Mouse (Mus musculus): ENCODE data around the gene Arih1. TPM values are rescaled to one million over a fixed set of nuclear protein-coding genes. Genes with fewer than 3 reads are reported as not detected.

The Arih1 gene
- polyA plus RNA-seq, 1 experiment from 2014 or later, result 14.1 TPM

DNA sequence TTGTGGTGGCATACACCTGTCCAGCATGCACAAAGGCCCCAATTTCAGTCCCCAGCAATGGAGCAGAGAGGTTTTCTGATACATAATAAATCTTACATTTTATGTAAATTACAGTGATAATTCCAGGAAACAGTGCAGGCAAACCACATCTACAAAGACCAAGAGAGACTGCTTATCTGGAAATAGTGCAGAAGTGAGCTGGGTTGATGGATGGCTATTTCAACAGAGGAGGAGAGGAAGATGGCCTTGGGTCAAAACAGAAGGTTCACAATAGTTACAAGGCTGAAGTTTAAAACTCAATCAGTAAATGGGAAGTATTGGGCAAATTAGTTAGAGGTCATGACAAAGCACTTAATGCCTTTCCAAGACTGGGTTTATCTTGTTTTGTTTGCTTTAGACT lies 913 bp upstream of the Arih1 start:
- peaks cover 33% of the 10 kb centered on the region for H3K4me1 ChIP-seq
- H3K36me3 ChIP-seq, result peaks cover 4% of the 10 kb centered on the region
- H3K9me3 ChIP-seq (replicated peaks), result no peaks in the 10 kb centered on the region
- peak overlapping the region; percentile 100 for H3K4me3 ChIP-seq
- H3K27ac ChIP-seq (replicated peaks), result peak overlapping the region; percentile 99
- H3K27me3 ChIP-seq (ENCODE audit: low read depth, poor library complexity, severe bottlenecking), result no peaks in the 10 kb centered on the region
- DNase-seq (ENCODE audit: low spot score), result no peak

- Histone ChIP-seq H3K9me3 (replicated peaks) (no peaks in the 10 kb centered on the region), H3K4me1 (peaks cover 33% of the 10 kb centered on the region), H3K4me3 (peak overlapping the region; percentile 100), H3K36me3 (peaks cover 5% of the 10 kb centered on the region), H3K27ac (replicated peaks) (peak overlapping the region; percentile 99), H3K27me3 (ENCODE audit: low read depth, poor library complexity, severe bottlenecking) (no peaks in the 10 kb centered on the region)
- WGBS, result under 1% methylated on average over 70 of the region's 71 CpGs
- DNase-seq (ENCODE audit: low spot score), result no peak
These were observed 321 bp downstream of the Arih1 start for GRCm38 (mm10) chr9:59486076-59486518.

DNA sequence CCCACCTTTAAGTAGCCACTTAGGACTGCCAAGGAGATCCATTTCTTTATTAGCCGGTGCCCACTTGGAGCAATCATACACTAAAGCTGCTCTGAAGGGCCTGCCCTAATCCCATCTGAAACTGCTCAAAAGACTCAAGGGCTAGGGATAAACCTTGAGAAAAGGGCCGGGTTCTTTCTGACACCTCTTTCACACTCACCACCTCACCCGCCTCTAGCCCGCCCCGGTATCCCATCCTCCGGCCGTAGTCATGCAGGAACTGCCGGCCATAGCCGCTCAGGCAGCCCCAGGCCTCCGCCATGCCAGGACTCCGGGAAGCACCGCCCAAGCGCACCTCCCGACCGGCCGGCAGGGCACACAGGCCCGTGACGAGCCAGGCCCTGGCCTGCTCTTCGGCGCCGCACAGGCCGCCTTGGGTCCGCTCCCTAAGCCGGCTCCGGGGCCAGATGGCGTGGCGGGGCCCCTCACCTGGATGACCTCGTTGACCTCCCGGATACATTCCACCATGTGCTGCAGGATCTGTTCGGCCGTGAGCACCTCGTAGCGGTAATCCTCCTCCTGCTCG lies 825 bp downstream of the Arih1 start:
- H3K27ac ChIP-seq (replicated peaks), result peak overlapping the region; percentile 99
- no peaks in the 10 kb centered on the region for H3K9me3 ChIP-seq (replicated peaks)
- peaks cover 5% of the 10 kb centered on the region for H3K36me3 ChIP-seq
- DNase-seq (ENCODE audit: low spot score), result peak; percentile 68
- peak overlapping the region; percentile 100 for H3K4me3 ChIP-seq
- H3K4me1 ChIP-seq, result peaks cover 33% of the 10 kb centered on the region
- no peaks in the 10 kb centered on the region for H3K27me3 ChIP-seq (ENCODE audit: low read depth, poor library complexity, severe bottlenecking)
- 0% methylated on average over 34 of the region's 34 CpGs for WGBS

- H3K36me3 ChIP-seq, result peaks cover 9% of the 10 kb centered on the region
- no peak overlapping the region for H3K27ac ChIP-seq (replicated peaks)
- H3K27me3 ChIP-seq (ENCODE audit: low read depth, poor library complexity, severe bottlenecking), result no peaks in the 10 kb centered on the region
- no peaks in the 10 kb centered on the region for H3K9me3 ChIP-seq (replicated peaks)
- 28% methylated on average over 7 of the region's 7 CpGs for whole genome bisulfite sequencing
- H3K4me3 ChIP-seq, result peak overlapping the region; percentile 100
- no peak for DNase-seq (ENCODE audit: low spot score)
- H3K4me1 ChIP-seq, result peaks cover 33% of the 10 kb centered on the region
These were observed 1.7 kb downstream of the Arih1 start for GRCm38 (mm10) chr9:59484760-59485159.

DNA sequence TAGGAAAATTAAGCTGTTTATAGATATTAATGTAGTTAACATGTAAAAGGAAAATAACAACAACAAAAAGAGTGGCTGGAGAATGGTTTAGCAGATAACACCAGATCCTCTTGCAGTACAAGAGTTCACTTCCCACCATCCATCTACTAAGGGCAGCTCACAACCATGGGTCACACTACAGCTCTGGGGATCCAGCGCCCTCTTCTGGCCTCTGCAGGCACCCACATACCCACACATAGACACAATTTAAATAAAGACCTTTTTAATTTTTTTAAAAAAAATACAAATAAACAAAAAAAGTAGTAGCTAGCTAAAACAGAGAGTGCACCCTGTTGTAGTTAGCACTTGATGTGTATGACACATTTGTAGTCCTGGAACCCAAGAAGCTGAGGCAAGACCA lies 4.0 kb downstream of the Arih1 start:
- Histone ChIP-seq H3K27ac (replicated peaks) (no peak overlapping the region), H3K4me1 (peaks cover 32% of the 10 kb centered on the region), H3K4me3 (no peak overlapping the region), H3K9me3 (replicated peaks) (no peaks in the 10 kb centered on the region), H3K27me3 (ENCODE audit: low read depth, poor library complexity, severe bottlenecking) (no peaks in the 10 kb centered on the region), H3K36me3 (peaks cover 13% of the 10 kb centered on the region)
- peak; percentile 13 for DNase-seq (ENCODE audit: low spot score)
- WGBS, result 21% methylated on average over 1 of the region's 1 CpGs

- no peaks in the 10 kb centered on the region for H3K27me3 ChIP-seq (ENCODE audit: low read depth, poor library complexity, severe bottlenecking)
- H3K9me3 ChIP-seq (replicated peaks), result no peaks in the 10 kb centered on the region
- no peak overlapping the region for H3K27ac ChIP-seq (replicated peaks)
- H3K4me3 ChIP-seq, result no peak overlapping the region
- DNase-seq (ENCODE audit: low spot score), result no peak
- 91% methylated on average over 2 of the region's 2 CpGs for WGBS
- peaks cover 40% of the 10 kb centered on the region for H3K36me3 ChIP-seq
- no peaks in the 10 kb centered on the region for H3K4me1 ChIP-seq
These were observed 9.8 kb downstream of the Arih1 start for GRCm38 (mm10) chr9:59476617-59477016.

GRCm38 (mm10) chr9:59474838-59475237 lies 11.6 kb downstream of the Arih1 start:
- Histone ChIP-seq H3K27me3 (ENCODE audit: low read depth, poor library complexity, severe bottlenecking) (no peaks in the 10 kb centered on the region), H3K4me1 (no peaks in the 10 kb centered on the region), H3K9me3 (replicated peaks) (no peaks in the 10 kb centered on the region), H3K27ac (replicated peaks) (no peak overlapping the region), H3K36me3 (peaks cover 44% of the 10 kb centered on the region), H3K4me3 (no peak overlapping the region)
- WGBS, result 84% methylated on average over 1 of the region's 1 CpGs
- DNase-seq (ENCODE audit: low spot score), result no peak

GRCm38 (mm10) chr9:59473171-59473570 lies 13.2 kb downstream of the Arih1 start:
- no peak for DNase-seq (ENCODE audit: low spot score)
- Histone ChIP-seq H3K9me3 (replicated peaks) (no peaks in the 10 kb centered on the region), H3K36me3 (peaks cover 41% of the 10 kb centered on the region), H3K27ac (replicated peaks) (no peak overlapping the region), H3K27me3 (ENCODE audit: low read depth, poor library complexity, severe bottlenecking) (no peaks in the 10 kb centered on the region), H3K4me3 (no peak overlapping the region), H3K4me1 (no peaks in the 10 kb centered on the region)
- WGBS, result 91% methylated on average over 2 of the region's 2 CpGs

DNA sequence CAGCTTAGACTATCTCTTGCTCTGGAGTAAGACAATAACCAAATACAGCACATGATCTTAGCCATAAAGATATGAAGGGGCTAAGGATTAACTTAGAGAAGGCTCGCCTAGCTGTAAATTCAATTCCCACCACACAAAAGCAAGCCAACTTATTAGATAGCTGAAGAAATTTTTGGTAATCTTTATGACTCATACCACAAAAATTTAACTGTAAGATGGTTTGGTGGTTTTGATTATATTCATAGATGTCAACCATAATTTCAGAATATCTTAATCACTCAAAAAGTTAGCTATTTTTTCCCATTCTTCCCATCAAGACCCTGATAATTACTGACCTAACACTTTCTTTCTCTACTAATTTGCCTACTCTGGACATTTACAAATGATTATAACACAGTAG lies 17.0 kb downstream of the Arih1 start:
- 98% methylated on average over 1 of the region's 1 CpGs for WGBS
- H3K27ac ChIP-seq (replicated peaks), result no peak overlapping the region
- H3K36me3 ChIP-seq, result peaks cover 31% of the 10 kb centered on the region
- no peaks in the 10 kb centered on the region for H3K9me3 ChIP-seq (replicated peaks)
- no peak overlapping the region for H3K4me3 ChIP-seq
- no peaks in the 10 kb centered on the region for H3K27me3 ChIP-seq (ENCODE audit: low read depth, poor library complexity, severe bottlenecking)
- no peaks in the 10 kb centered on the region for H3K4me1 ChIP-seq
- no peak for DNase-seq (ENCODE audit: low spot score)

GRCm38 (mm10) chr9:59464293-59464692 lies 22.1 kb downstream of the Arih1 start:
- WGBS, result 87% methylated on average over 1 of the region's 1 CpGs
- Histone ChIP-seq H3K27me3 (ENCODE audit: low read depth, poor library complexity, severe bottlenecking) (no peaks in the 10 kb centered on the region), H3K9me3 (replicated peaks) (no peaks in the 10 kb centered on the region), H3K27ac (replicated peaks) (no peak overlapping the region), H3K4me3 (no peak overlapping the region), H3K36me3 (peaks cover 5% of the 10 kb centered on the region; the same call in 1 of the 2 replicates), H3K4me1 (no peaks in the 10 kb centered on the region)
- DNase-seq (ENCODE audit: low spot score), result no peak

- H3K36me3 ChIP-seq, result peaks cover 21% of the 10 kb centered on the region
- H3K9me3 ChIP-seq (replicated peaks), result no peaks in the 10 kb centered on the region
- no peak overlapping the region for H3K4me3 ChIP-seq
- H3K27ac ChIP-seq (replicated peaks), result no peak overlapping the region
- no peaks in the 10 kb centered on the region for H3K4me1 ChIP-seq
- no peak for DNase-seq (ENCODE audit: low spot score)
- H3K27me3 ChIP-seq (ENCODE audit: low read depth, poor library complexity, severe bottlenecking), result no peaks in the 10 kb centered on the region
- 77% methylated on average over 4 of the region's 4 CpGs for WGBS
These were observed 27.4 kb downstream of the Arih1 start for GRCm38 (mm10) chr9:59458997-59459510.

- DNase-seq (ENCODE audit: low spot score), result no peak
- WGBS, result 93% methylated on average over 1 of the region's 1 CpGs
- H3K9me3 ChIP-seq (replicated peaks), result no peaks in the 10 kb centered on the region
These were observed 28.0 kb downstream of the Arih1 start for GRCm38 (mm10) chr9:59458416-59458815.

DNA sequence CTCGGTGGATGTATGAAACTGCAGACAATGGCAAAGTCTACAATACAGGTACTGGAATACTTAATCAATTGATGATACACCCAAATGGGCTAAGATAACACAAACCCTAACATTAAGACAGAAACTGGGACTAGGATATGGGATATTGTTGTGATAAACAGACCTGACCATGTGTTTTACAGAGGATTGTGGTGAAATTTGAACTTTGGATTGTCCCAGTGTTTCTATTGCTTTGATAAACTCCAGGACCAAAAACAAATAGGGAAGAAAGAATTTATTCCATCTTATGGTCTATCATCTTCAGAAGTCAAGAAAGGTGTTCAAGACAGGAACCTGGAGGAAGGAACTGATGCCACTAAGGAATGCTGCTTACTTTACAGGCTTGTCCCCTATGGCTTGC lies 28.7 kb downstream of the Arih1 start:
- 94% methylated on average over 1 of the region's 1 CpGs for WGBS
- Histone ChIP-seq H3K4me1 (no peaks in the 10 kb centered on the region), H3K27ac (replicated peaks) (no peak overlapping the region), H3K27me3 (ENCODE audit: low read depth, poor library complexity, severe bottlenecking) (no peaks in the 10 kb centered on the region), H3K36me3 (peaks cover 18% of the 10 kb centered on the region), H3K4me3 (no peak overlapping the region), H3K9me3 (replicated peaks) (no peaks in the 10 kb centered on the region)
- DNase-seq (ENCODE audit: low spot score), result no peak

More at GRCm38 (mm10) chr9:59458416-59458815, 28.0 kb downstream of the Arih1 start:
- Histone ChIP-seq H3K27me3 (ENCODE audit: low read depth, poor library complexity, severe bottlenecking) (no peaks in the 10 kb centered on the region), H3K36me3 (peaks cover 21% of the 10 kb centered on the region), H3K27ac (replicated peaks) (no peak overlapping the region), H3K4me3 (no peak overlapping the region), H3K4me1 (no peaks in the 10 kb centered on the region)

All from midbrain, embryonic 10.5 days (tissue).